Mouse (Mus musculus): ENCODE data around the gene Fbln7. TPM values are rescaled to one million over a fixed set of nuclear protein-coding genes. Genes with fewer than 3 reads are reported as not detected.

Gene Fbln7
- polyA plus RNA-seq (2014; fragmentation: Nextera tagmentation; extraction: Ambion mirVana) = 1.4 and 1.7 TPM in 2 replicates

- no peak for DNase-seq
- no peak for ATAC-seq (ENCODE audit: low FRiP score, low TSS enrichment)
- Histone ChIP-seq H3K27ac (replicated peaks; ENCODE audit: low read depth, low read length) (no peak within 1 kb of the TSS), H3K9ac (replicated peaks; ENCODE audit: low read length) (peak within 1 kb of the TSS; percentile 44; the same call in 1 of the 2 replicates), H3K4me2 (ENCODE audit: low read length) (peak within 1 kb of the TSS; percentile 68), H3K4me3 (replicated peaks; ENCODE audit: low read depth, low read length) (peak within 1 kb of the TSS; percentile 39), H3K27me3 (ENCODE audit: control insufficient read depth, insufficient read depth, low read length) (0 out of 2 replicates have a peak, but pooled peaks cover 10% of the 10 kb centered on the region), H3K9me3 (ENCODE audit: control insufficient read depth, low read length) (no peaks in the 10 kb centered on the region), H3K36me3 (ENCODE audit: control insufficient read depth, insufficient read depth, low read length) (no peaks in the 10 kb centered on the region), H3K4me1 (ENCODE audit: control insufficient read depth, insufficient read depth, low read length) (no peaks in the 10 kb centered on the region)
- 92% methylated on average over 9 of the region's 9 CpGs for WGBS
Observed at GRCm38 (mm10) chr2:128862636-128863035, at the start of gene Fbln7. TSS of gene Fbln7 (plus strand) at chr2:128862981.

GRCm38 (mm10) chr2:128816311-128816710 is 46.5 kb upstream of the Fbln7 start:
- Histone ChIP-seq H3K9me3 (ENCODE audit: control insufficient read depth, low read length) (no peaks in the 10 kb centered on the region), H3K4me1 (ENCODE audit: control insufficient read depth, insufficient read depth, low read length) (peaks cover 13% of the 10 kb centered on the region), H3K4me2 (ENCODE audit: low read length) (no peak overlapping the region), H3K9ac (replicated peaks; ENCODE audit: low read length) (no peak overlapping the region), H3K36me3 (ENCODE audit: control insufficient read depth, insufficient read depth, low read length) (no peaks in the 10 kb centered on the region), H3K27me3 (ENCODE audit: control insufficient read depth, insufficient read depth, low read length) (no peaks in the 10 kb centered on the region), H3K4me3 (replicated peaks; ENCODE audit: low read depth, low read length) (no peak overlapping the region), H3K27ac (replicated peaks; ENCODE audit: low read depth, low read length) (no peak overlapping the region)
- no peak for DNase-seq
- no peak for ATAC-seq (ENCODE audit: low FRiP score, low TSS enrichment)
- WGBS = 78% methylated on average over 1 of the region's 1 CpGs

- Histone ChIP-seq H3K27me3 (ENCODE audit: control insufficient read depth, insufficient read depth, low read length) (no peaks in the 10 kb centered on the region), H3K36me3 (ENCODE audit: control insufficient read depth, insufficient read depth, low read length) (no peaks in the 10 kb centered on the region), H3K27ac (replicated peaks; ENCODE audit: low read depth, low read length) (no peak overlapping the region), H3K4me3 (replicated peaks; ENCODE audit: low read depth, low read length) (peak overlapping the region; percentile 73; the same call in 1 of the 2 replicates), H3K9me3 (ENCODE audit: control insufficient read depth, low read length) (no peaks in the 10 kb centered on the region), H3K9ac (replicated peaks; ENCODE audit: low read length) (no peak overlapping the region), H3K4me2 (ENCODE audit: low read length) (peak overlapping the region; percentile 81), H3K4me1 (ENCODE audit: control insufficient read depth, insufficient read depth, low read length) (peaks cover 13% of the 10 kb centered on the region)
- 51% methylated on average over 6 of the region's 6 CpGs for WGBS
- ATAC-seq (ENCODE audit: low FRiP score, low TSS enrichment) (no peak), DNase-seq (peak; percentile 2)
Observed at GRCm38 (mm10) chr2:128816916-128817315, 45.9 kb upstream of the Fbln7 start.

GRCm38 (mm10) chr2:128817387-128817785 is 45.4 kb upstream of the Fbln7 start:
- WGBS = under 1% methylated on average over 7 of the region's 7 CpGs
- ATAC-seq (ENCODE audit: low FRiP score, low TSS enrichment) (no peak), DNase-seq (peak; percentile 88)
- Histone ChIP-seq H3K4me3 (replicated peaks; ENCODE audit: low read depth, low read length) (peak overlapping the region; percentile 73), H3K36me3 (ENCODE audit: control insufficient read depth, insufficient read depth, low read length) (no peaks in the 10 kb centered on the region), H3K27ac (replicated peaks; ENCODE audit: low read depth, low read length) (peak overlapping the region; percentile 43; the same call in 1 of the 2 replicates), H3K9me3 (ENCODE audit: control insufficient read depth, low read length) (no peaks in the 10 kb centered on the region), H3K27me3 (ENCODE audit: control insufficient read depth, insufficient read depth, low read length) (no peaks in the 10 kb centered on the region), H3K4me1 (ENCODE audit: control insufficient read depth, insufficient read depth, low read length) (peaks cover 13% of the 10 kb centered on the region), H3K4me2 (ENCODE audit: low read length) (peak overlapping the region; percentile 81), H3K9ac (replicated peaks; ENCODE audit: low read length) (peak overlapping the region; percentile 30; the same call in 1 of the 2 replicates)

- DNase-seq (peak; percentile 98), ATAC-seq (ENCODE audit: low FRiP score, low TSS enrichment) (peak; percentile 94)
- Histone ChIP-seq H3K36me3 (ENCODE audit: control insufficient read depth, insufficient read depth, low read length) (no peaks in the 10 kb centered on the region), H3K9me3 (ENCODE audit: control insufficient read depth, low read length) (no peaks in the 10 kb centered on the region), H3K4me2 (ENCODE audit: low read length) (peak within 1 kb of the TSS; percentile 81), H3K27ac (replicated peaks; ENCODE audit: low read depth, low read length) (peak within 1 kb of the TSS; percentile 88), H3K4me1 (ENCODE audit: control insufficient read depth, insufficient read depth, low read length) (peaks cover 13% of the 10 kb centered on the region), H3K9ac (replicated peaks; ENCODE audit: low read length) (peak within 1 kb of the TSS; percentile 72), H3K27me3 (ENCODE audit: control insufficient read depth, insufficient read depth, low read length) (no peaks in the 10 kb centered on the region), H3K4me3 (replicated peaks; ENCODE audit: low read depth, low read length) (peak within 1 kb of the TSS; percentile 73)
- under 1% methylated on average over 59 of the region's 59 CpGs for WGBS
Observed at GRCm38 (mm10) chr2:128817786-128818681, 44.7 kb upstream of the Fbln7 start, which contains the start of gene Tmem87b. TSS of gene Tmem87b (plus strand) at chr2:128818118.

GRCm38 (mm10) chr2:128818956-128819643 is 43.7 kb upstream of the Fbln7 start:
- no peaks in the 10 kb centered on the region for H3K27me3 ChIP-seq (ENCODE audit: control insufficient read depth, insufficient read depth, low read length)

GRCm38 (mm10) chr2:128820631-128821030 is 42.1 kb upstream of the Fbln7 start:
- DNase-seq (no peak), ATAC-seq (ENCODE audit: low FRiP score, low TSS enrichment) (no peak)
- H3K4me1 ChIP-seq (ENCODE audit: control insufficient read depth, insufficient read depth, low read length) = peaks cover 13% of the 10 kb centered on the region
- H3K27me3 ChIP-seq (ENCODE audit: control insufficient read depth, insufficient read depth, low read length) = no peaks in the 10 kb centered on the region
- no peak overlapping the region for H3K27ac ChIP-seq (replicated peaks; ENCODE audit: low read depth, low read length)
- H3K4me3 ChIP-seq (replicated peaks; ENCODE audit: low read depth, low read length) = no peak overlapping the region
- WGBS = 88% methylated on average over 2 of the region's 2 CpGs
- peaks cover 8% of the 10 kb centered on the region; the same call in 1 of the 2 replicates for H3K36me3 ChIP-seq (ENCODE audit: control insufficient read depth, insufficient read depth, low read length)
- H3K9me3 ChIP-seq (ENCODE audit: control insufficient read depth, low read length) = no peaks in the 10 kb centered on the region
- H3K4me2 ChIP-seq (ENCODE audit: low read length) = no peak overlapping the region
- no peak overlapping the region for H3K9ac ChIP-seq (replicated peaks; ENCODE audit: low read length)

More at GRCm38 (mm10) chr2:128818956-128819643, 43.7 kb upstream of the Fbln7 start:
- H3K36me3 ChIP-seq (ENCODE audit: control insufficient read depth, insufficient read depth, low read length) = no peaks in the 10 kb centered on the region
- peak overlapping the region; percentile 88 for H3K27ac ChIP-seq (replicated peaks; ENCODE audit: low read depth, low read length)
- H3K9me3 ChIP-seq (ENCODE audit: control insufficient read depth, low read length) = no peaks in the 10 kb centered on the region
- ATAC-seq (ENCODE audit: low FRiP score, low TSS enrichment) (no peak), DNase-seq (no peak)
- H3K4me1 ChIP-seq (ENCODE audit: control insufficient read depth, insufficient read depth, low read length) = peaks cover 13% of the 10 kb centered on the region
- WGBS = 19% methylated on average over 14 of the region's 14 CpGs
- peak overlapping the region; percentile 81 for H3K4me2 ChIP-seq (ENCODE audit: low read length)
- H3K9ac ChIP-seq (replicated peaks; ENCODE audit: low read length) = peak overlapping the region; percentile 72
- H3K4me3 ChIP-seq (replicated peaks; ENCODE audit: low read depth, low read length) = peak overlapping the region; percentile 73

- no peak for DNase-seq
- H3K4me3 ChIP-seq (replicated peaks; ENCODE audit: low read depth, low read length) = no peak overlapping the region
- ATAC-seq (ENCODE audit: low FRiP score, low TSS enrichment) = no peak
- H3K4me1 ChIP-seq (ENCODE audit: control insufficient read depth, insufficient read depth, low read length) = peaks cover 10% of the 10 kb centered on the region
- H3K9ac ChIP-seq (replicated peaks; ENCODE audit: low read length) = no peak overlapping the region
- H3K4me2 ChIP-seq (ENCODE audit: low read length) = no peak overlapping the region
- no peaks in the 10 kb centered on the region for H3K27me3 ChIP-seq (ENCODE audit: control insufficient read depth, insufficient read depth, low read length)
- peaks cover 23% of the 10 kb centered on the region for H3K36me3 ChIP-seq (ENCODE audit: control insufficient read depth, insufficient read depth, low read length)
- no peaks in the 10 kb centered on the region for H3K9me3 ChIP-seq (ENCODE audit: control insufficient read depth, low read length)
- WGBS = 91% methylated on average over 5 of the region's 5 CpGs
- no peak overlapping the region for H3K27ac ChIP-seq (replicated peaks; ENCODE audit: low read depth, low read length)
Observed at GRCm38 (mm10) chr2:128823893-128824292, 38.9 kb upstream of the Fbln7 start.
